Mouse (Mus musculus) heart, postnatal 4 days (tissue): Measurements from ENCODE around the gene Spred2. TPM values are rescaled to one million over a fixed set of nuclear protein-coding genes. Genes with fewer than 3 reads are reported as not detected.

ENCODE experiments used
- DNase-seq: peaks from one replicate; pipeline ENCODE4 v3.0.0; 2021
- total RNA-seq, 2 experiments: library from RNA; stranded (reverse); gene quantifications; 2 replicates each; pipeline ENCODE4 v1.2.3; 2021

Gene Spred2
- total RNA-seq, 2 experiments from 2014 or later: 27.9 to 28.2 TPM

DNA sequence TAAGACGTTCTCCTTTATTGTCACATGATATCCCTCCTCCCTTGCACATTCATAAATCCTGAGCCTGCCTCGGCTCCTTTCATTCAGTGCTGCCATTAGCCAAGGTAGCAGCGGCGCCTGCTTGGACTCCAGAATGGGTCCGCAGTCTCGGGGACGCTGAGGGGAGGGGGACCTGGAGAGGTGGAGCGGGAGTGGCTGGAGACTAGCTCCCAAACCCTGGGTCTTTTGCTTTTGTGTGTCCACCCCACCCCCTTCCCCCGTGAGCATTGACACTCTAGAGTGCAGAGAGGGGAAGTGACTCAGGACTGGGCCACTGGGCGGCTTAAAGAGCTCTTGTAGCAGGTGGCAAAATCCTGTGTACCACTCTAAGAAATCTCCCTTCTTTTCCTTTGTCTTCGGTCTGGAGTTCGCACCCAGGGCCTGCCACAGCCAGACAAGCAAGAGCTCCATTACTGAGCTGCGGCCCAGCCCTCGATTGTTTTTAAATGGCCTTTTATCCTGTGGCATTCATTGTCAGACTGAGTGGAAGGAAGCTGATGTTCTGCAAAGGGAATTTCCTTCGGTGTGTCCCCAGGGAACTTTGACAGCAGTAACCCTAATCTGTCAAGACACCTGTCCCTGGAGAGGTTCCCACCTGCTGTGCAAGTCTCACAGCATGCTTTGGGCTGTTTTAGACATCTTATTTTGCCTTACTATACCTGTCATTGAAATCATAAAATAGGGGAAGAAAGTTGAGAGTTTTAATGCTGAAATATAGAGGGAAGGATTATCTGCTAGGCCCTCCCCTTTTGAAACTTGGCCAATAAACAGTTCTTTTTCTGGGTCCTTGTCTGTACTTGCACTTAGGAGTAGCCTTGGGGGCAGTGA, 2.0 kb downstream of the Spred2 start:
- DNase-seq: peak; percentile 47

DNA sequence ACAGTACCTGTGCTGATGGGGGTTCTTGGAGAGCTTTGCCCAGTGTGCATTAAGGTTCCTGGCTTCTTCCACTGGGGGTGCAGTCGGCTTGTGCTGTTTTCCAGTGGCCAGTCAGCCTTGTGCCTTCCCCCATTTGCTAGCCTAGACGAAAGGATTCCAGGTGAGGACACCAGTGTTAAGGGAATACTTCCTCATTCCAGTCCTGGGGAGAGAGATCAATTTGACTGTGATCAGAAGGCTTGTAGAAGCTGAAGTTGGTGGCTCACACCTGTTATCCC, 2.6 kb downstream of the Spred2 start:
- no peak for DNase-seq

DNA sequence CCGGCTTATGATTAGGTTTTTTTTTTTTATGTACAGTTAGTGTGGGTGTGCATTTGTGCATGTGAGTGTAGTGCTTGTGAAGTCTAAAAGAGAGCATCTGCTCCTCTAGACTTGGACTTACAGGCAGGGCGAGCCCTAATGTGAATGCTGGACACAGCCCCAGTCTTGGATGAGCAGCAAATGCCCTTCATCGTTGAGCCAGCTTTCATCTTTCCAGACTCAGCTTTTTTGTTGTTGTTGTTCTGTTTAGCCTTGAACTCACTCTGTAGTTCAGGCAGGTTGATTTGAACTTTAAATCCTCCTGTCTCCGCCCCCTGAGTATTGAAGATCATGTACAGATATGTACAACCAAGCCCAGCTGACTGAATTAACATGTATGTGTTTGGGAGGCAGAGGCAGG, 4.5 kb downstream of the Spred2 start:
- no peak for DNase-seq

DNA sequence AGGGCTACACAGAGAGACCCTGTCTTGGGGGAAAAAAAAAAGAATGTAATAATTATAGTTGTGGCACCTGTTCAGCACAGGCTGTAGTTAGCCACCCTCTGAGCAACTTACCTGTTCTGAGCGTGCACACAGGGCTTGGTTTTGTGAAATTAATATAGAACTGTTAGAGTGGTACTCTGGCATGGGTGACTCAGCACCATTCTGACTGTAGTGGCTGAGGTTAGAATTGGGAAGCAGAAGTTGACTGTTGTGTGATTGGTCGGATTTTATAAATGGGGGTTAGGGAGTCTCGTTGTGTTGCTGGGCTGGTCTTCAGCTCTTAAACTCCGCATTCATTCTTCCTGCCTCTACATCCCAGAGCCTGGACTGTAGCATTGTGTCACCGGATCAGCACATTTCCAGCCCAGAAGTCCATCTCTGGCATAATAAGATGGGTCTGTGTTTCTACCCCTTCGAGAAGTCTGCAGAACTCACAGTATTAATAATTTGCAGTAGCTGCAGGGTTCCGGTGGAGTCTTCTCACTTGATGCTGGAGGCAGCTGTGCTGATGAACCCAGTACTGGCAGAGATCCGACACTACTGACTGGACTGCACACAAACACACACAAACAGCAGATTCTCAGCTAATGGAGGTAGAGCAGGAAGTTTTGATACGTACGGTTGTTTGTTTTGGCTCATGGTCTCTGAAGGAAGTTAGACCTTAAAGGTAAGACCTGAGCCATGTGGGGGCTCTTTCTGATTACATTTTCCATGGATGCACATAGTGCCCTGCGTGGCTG, 5.1 kb downstream of the Spred2 start:
- no peak for DNase-seq

DNA sequence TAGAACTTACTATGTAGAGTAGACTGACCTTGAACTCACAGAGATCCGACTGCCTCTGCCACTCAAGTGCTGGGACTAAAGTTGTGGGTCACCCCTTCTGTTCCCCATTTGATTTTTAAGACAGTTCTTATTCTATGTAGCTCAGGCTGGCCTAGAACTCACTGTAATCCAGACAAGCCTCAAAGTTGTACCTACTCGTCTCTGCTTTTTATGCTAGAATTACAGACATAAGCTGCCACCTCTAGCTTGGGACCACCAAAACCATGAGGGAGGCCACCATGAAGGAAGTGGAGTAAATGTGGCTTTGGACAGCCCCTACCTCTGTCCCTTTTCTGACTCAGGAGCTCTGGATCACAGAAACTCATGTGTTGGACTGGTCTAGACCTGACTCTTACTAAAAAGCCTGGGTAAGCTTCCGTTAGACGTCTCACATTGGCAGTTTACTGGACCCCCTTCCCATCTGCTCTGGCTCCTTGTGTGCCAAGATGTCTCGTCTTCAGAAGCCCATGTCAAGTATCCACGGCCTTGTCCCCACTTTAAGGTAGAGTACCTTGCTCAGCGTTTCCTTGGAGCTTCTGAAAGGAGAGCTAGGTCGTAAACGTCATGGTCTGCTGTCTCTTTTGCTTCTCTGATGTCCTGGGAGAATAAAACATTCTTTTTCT, 7.5 kb downstream of the Spred2 start:
- no peak for DNase-seq

DNA sequence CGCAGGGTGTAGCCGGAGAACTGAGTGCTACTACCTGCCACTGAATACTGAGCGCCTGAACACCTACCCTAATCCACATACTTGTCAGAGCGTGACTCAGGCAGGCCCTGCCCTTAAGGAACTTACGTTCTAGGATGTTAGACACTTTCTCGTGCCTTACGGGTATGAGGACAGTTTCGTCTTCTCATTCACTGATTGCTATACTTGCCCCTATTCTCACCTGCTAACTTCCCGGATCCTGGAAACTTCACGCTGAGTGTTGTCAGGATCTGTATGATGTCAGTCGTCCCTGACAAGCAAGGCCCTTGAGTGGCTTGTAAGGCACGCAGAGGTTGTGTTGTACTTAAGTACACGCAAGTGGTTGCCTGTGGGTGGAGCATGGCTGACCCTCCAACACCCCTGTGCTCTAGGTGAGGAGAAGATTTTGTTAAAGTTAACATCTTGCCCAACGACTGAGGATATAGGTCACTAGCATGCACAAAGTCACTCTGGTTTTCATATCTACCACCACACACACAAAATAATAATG, 8.9 kb downstream of the Spred2 start:
- DNase-seq: no peak

DNA sequence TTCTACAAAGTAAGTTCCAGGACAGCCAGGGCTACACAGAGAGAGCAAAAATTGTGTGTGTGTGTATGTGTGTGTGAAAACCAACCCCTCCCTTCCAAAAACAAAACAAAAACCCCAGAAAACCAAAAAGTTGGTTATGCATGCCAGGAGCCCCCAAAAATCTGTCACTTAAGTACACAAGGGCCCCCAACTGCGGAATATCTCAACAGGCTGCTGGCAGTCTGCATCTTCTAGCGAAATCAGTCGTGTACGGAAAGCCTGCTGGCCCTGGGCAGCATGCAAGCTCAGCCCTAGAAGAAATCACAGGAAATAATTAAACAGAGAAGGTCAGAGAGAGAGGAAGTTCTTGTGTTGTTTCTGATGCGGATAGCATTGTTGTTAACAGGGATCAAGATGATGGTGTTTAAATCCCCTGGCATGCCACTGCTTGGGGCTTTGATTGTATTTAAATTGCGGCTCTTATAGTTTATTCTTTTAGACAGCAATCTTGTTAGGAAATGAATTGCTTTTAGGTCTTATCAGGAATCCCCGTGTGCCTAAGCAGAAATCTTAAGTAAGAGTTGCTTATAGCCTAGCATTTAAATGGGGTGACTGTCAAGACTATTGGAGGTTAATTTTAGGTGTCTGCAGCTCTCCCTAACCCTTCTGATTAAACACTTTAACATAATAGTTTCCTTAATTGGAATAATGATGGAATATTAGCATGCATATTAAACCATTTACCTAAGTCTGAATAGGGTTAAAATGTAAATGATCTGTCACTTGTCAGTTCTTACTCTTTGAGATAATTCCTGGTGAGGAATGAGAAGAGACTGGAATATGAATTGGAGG, 11.6 kb downstream of the Spred2 start:
- no peak for DNase-seq

DNA sequence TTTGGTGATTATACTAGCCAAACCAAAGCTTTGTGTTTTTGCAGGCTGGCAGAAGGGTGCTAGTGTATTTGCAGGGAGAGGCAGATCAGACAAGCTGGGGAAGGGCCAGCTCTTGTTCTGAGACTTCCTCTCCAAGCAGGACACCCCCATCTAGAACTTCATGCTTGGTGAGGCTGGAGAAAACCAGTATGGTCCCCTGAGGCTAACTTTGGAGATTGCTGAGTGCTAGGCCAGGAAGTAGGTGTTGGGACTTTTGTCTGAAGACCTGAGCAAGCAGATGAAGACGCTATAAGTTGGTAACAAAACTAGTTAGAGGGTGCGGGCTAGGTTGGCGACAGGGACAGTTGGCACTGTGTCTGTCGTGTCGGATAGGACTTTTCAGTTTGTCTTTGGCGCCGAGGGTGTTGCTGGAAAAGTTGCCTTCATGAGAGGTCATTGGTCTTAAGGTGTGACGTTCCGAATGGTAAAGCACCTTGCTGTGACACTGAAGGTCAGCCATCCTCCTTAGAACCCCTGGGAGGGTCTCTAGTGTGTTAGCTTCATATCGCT, 14.4 kb downstream of the Spred2 start:
- DNase-seq: no peak

DNA sequence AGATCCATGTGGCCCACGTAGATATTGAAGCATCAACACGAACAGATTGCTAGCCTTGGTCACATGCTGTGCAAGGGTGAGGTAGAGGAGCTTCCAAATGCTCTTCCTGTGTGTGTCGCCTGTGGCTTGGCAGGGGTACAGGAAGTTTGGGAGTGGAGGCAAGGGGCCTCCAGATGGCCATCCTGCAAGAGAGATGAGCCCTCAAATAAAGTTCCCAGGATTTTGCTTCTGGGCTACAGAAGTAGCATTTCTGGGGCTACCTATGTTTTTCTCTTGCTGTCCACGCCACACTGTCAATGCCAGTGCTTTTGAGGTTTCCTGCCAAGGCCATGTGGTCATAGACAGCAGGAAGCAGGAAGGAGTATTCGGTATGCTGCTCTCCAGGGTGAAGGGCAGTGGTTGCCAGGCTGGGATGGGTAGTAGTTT, 15.1 kb downstream of the Spred2 start:
- DNase-seq: no peak

DNA sequence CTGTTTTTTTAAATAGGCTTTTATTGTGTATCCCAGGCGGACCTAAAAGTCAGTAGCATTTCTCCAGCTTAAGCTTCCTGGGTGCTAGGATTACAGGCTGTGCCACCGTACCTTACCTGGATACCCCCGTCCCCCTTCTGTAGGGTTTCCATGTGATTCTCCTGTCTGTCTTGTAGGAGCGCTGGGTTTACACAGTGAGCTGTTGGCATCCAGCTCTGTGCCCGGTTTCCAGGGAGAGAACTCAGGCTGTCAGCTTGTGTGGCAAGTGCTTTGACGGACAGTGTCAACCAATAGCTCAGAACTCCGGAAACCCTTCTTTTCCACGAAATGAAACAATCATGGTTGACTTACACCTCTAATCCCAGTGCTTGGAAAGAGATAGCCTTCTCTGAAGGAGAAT, 15.7 kb downstream of the Spred2 start:
- DNase-seq: no peak

DNA sequence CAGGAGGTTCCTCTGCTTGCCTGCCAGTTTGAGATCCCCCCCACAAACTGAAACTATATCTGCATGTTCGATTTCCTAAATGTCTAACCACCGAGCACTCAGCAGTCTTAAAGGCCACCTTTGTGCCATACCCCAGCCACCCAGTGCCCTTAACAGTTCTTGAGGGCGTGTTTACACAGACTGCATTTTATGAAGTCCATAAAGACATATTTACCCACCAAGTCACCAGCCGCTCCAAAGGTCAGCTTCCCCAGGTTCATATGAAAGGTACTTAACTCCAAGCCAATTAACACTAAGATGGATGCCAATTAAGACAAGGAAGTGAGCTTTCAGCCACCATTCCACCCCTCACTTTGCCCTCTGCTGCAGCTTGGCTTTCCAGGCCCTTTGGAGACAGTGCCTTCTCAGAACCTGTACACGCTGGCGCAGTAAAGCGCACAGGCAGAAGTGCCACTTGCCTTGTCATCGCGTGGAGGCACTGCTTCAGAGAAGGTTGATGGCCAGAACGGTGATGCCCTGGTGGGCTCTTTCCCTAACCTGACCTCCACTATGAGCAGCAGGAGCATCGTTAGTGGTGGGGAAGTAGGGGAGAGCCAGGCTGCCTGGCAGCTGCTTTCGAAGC, 17.1 kb downstream of the Spred2 start:
- no peak for DNase-seq

DNA sequence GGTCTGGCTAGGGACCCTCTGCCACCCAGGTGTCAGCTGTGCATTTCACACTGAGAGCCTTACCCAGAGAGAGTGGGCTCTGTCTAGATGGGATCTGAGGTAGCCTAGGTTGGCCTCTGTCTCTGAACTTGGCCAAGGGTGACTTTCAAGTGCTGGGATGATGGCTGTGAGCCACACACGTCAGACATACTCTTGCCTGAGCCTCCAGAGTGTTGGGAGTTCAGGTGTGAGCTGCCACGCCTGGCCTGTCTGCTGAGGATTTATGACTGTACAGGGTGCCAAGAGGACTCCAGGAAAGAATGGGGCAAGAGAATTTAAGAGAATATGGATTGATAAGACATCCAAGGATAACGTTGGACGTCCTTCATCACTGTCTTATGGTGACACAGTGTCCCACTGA, 17.8 kb downstream of the Spred2 start:
- no peak for DNase-seq

DNA sequence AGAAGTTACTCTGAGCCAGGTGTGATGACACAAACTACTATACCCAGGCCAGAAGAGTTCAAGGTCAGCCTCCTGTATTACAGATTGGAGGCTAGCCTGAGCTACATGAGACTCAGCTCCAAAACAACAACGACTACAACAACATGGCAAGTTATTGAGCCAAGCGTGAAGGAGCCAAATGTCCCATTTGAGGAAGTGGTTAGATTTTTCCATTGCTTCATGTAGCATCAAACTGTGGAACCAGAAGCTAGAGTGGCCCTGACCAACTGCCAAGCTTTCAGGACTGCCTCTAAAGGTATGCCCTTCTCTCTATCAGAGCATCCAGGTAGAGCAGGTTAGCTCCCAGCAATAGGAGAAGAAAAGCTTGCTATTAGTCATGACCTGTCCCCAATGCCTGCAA, 19.6 kb downstream of the Spred2 start:
- no peak for DNase-seq

DNA sequence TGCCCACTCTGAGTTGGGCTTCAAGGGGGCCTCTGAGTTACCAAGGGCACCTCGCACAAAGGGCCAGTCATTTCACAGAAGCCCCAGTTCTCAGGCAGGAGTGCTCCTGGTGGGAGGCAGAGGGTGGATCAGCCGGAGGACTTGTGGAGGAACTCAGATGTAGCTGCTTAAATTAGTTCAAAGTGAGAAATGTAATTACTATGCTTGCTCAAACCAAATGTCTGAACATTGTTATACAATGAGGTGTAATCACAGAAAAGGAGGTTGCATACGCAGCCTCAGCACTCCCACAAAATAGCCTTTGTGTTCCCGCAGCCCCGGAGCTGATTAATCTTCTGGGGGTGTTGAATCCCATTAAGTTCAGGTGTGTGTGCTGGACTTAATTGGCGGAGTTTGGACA, 20.5 kb downstream of the Spred2 start:
- no peak for DNase-seq

DNA sequence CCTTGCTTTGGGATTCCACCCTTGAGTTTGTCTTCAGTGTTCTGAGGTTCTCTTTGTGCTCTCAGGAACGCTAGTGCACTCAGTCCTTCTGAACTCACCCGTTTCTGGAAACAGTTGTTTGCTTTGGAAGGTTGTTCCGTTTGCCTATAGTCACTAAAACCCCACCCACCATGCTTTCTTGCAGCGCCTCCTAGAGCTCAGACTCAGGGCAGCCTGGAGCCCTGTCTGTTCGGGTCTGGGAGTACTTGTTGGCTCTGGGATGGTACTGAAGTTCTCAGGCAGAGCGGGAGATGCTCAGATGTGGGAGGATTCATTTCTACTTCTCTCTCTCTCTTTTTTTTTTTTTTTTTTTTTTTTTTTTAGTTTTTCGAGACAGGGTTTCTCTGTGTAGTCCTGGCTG, 22.5 kb downstream of the Spred2 start:
- no peak for DNase-seq

DNA sequence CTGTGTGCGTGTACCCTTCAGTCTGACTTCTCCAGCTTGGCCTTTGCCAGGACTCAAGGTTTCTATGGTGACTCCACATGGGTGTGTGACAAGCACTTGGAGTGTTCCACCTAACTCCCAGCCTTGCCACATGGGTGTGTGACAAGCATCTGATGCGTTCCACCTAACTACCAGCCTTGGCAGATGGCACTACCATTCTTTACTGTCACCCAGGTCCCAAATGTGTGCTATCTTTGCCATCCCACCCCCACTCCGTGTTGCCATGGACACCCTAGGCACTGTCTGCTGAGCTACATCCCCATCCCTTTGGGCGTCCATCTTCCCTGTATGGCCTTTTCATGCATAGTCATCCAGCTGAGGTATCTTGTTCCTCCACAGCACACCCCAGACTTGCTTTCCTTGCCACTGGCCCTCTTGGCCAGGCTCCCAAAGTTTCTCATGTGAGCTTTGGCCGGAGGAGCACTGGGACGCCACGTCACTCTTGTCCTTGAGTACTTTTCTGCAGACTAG, 23.5 kb downstream of the Spred2 start:
- DNase-seq: peak; percentile 59

DNA sequence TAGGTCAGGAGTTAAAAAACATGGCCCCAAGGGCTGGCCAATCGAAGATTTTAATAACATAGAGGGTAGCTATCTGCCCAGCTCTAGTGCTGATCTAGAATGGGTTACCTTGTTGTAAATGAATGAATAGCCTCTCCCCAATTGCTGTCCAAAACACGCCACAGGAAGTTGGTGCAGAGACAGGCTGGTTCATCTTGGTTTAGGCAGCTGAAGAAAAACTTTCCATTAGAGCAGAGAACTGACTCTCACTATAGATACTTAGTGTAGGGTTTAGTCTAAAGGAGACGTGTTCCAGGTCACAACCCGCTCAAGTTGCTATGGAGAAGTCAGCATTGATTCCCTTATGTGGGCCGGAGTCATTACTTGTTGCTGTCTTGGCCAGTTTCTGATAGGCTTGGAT, 25.6 kb downstream of the Spred2 start:
- no peak for DNase-seq

DNA sequence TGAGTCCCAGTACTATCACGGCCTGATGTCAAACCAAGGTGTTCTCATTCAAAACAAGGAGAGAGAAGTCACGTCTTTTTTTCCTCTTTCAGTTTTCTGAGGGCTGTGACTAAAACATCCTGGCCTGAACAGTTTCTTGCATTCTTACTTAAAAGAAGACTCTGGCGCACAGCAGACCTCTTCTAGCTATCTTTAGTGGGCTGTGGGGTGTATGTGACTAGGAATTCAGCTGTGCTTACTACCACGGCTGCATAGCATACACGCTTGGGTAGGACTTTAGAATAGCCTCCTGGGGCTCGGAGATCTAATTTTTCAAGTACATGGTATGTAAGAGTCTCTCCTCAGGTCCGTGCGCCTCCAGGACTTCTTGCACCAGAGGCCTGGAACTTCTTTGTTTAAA, 26.0 kb downstream of the Spred2 start:
- no peak for DNase-seq

DNA sequence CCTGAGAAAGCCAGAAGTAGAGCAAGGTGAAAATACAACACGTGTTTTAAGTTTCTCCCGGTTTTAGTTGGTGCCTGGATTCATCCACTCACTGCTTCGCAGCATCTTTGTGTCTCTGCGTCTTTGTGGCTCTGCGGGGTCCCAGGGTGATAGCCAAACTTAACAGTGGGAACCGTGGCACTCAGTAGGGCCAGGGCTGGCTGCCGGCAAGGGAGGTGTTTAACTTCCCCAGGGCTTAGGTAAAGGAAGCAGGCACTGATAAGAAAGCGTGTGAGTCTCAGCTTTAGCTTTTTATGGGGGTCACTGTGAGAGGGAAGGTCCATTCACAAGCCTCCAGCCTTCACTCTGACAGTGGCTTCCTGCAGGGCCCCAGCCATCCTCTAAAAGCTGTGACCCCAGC, 28.8 kb downstream of the Spred2 start:
- DNase-seq: no peak

DNA sequence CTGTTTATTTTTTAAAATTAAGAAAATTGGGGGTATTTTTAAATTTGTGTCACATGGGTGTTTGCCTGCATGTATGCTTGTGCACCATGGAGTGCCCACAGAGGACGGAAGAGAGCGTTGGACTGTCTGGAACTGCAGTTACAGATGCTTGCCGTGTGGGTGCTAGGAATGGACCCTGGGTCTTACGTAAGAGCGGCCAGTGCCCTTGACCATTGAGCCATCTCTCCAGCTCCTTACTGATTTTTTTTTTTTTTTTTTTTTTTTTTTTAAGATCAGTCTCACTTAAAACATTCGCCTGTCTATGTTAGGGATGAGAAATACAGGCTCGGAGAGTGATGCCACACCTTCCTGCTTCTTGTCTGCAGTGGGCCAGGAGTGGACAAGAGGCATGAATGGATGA, 29.7 kb downstream of the Spred2 start:
- no peak for DNase-seq

DNA sequence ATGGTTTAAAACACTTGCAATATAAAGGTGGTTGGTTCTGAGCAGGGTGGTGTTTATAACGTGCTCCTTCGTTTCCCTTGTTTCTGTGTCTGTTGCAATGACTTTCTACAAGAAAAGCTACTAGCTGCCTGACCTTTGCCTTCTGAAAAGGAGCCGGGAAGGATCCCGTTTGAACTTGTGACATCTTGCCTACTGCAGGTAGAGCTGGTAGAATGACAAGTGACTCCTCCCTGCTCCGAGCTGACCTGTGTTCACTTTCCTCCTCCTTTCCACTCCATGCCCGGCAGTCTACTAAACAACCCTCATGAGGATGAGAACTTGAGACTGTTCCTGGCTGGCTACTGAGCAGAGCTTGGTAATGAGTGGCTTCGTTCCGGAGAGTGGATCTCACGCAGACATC, 30.9 kb downstream of the Spred2 start:
- no peak for DNase-seq
